8 mouse cellular contexts compared by ENCODE assay signal in the genomic region with DNA sequence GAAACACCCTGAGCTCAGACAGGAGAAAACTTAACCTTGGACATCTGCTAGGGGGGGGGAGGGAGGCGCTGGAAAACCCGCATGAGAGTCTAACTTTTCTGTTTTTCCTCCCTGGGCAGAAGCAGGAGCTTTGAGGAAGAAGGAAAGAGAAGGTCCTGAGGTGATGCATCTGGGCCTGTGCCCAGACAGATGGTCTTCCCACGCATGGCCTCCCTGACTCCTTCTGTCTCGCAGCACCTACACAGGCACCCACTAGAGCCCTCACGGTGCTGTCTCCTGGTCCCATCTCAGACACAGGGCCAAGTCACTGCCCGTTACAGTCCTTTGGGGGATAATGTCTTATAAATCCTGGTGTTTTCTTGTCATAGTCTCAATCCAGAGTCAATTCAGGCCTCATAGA. TPM values are rescaled to one million over a fixed set of nuclear protein-coding genes. Genes with fewer than 3 reads are reported as not detected.
DNase-seq lines count a peak whose midpoint lies in the region; ATAC-seq lines count a peak whose summit lies in the region.
"Had no signal": no experiment of that assay in that cellular context is flagged by ENCODE, and none has a peak within 500 bp of the region (broad histone marks: within the 10 kb centered on the region; RNA-seq: fewer than 3 reads in every experiment).

No protein-coding gene starts in this region.

- H3K27ac ChIP-seq in kidney, embryonic 16.5 days (ENCODE audit: low read length): peak overlapping the region; percentile 92
- peak overlapping the region; percentile 87 for H3K27ac ChIP-seq in embryonic facial prominence, embryonic 14.5 days (replicated peaks; ENCODE audit: low read depth, low read length)
- H3K27ac ChIP-seq in hindbrain, embryonic 13.5 days: peak overlapping the region; percentile 94
- H3K27ac ChIP-seq in neural tube, embryonic 12.5 days: 0 out of 2 replicates have a peak overlapping the region, but pooled peaks have one; percentile 48
- H3K27ac ChIP-seq: macrophage had no signal

- H3K4me3 ChIP-seq in kidney, embryonic 16.5 days (ENCODE audit: low read length): no peak overlapping the region
- H3K4me3 ChIP-seq in embryonic facial prominence, embryonic 14.5 days (ENCODE audit: low read depth, low read length): no peak overlapping the region
- no peak overlapping the region for H3K4me3 ChIP-seq in hindbrain, embryonic 13.5 days
- H3K4me3 ChIP-seq in neural tube, embryonic 12.5 days: no peak overlapping the region

- no peaks in the 10 kb centered on the region for H3K27me3 ChIP-seq in kidney, embryonic 16.5 days (ENCODE audit: insufficient read depth, low read length)
- no peaks in the 10 kb centered on the region for H3K27me3 ChIP-seq in embryonic facial prominence, embryonic 14.5 days (replicated peaks; ENCODE audit: control insufficient read depth, insufficient read depth, low read length)
- no peaks in the 10 kb centered on the region for H3K27me3 ChIP-seq in hindbrain, embryonic 13.5 days
- H3K27me3 ChIP-seq in neural tube, embryonic 12.5 days (replicated peaks): no peaks in the 10 kb centered on the region

- no peak for DNase-seq in kidney, adult 8-10 months
- DNase-seq in embryonic facial prominence, embryonic 14.5 days (ENCODE audit: low spot score): peak; percentile 5
- no peak for DNase-seq in right cerebral cortex, adult 2 months (ENCODE audit: low spot score in 2 of 2)
- DNase-seq in layer of hippocampus, adult 8-10 months (ENCODE audit: low spot score in 2 of 2): no peak

- 34% methylated on average over 6 of the region's 6 CpGs for WGBS in kidney, embryonic 16.5 days
- WGBS in embryonic facial prominence, embryonic 14.5 days: 54% methylated on average over 6 of the region's 6 CpGs
- 61% methylated on average over 6 of the region's 6 CpGs for WGBS in hindbrain, embryonic 13.5 days
- 74% methylated on average over 6 of the region's 6 CpGs for WGBS in neural tube, embryonic 12.5 days

- peak overlapping the region; percentile 51 for H3K9ac ChIP-seq in kidney, embryonic 16.5 days (replicated peaks; ENCODE audit: low read length)
- H3K9ac ChIP-seq in embryonic facial prominence, embryonic 14.5 days (ENCODE audit: low read depth, low read length): peak overlapping the region; percentile 25; the same call in 1 of the 2 replicates
- no peak overlapping the region for H3K9ac ChIP-seq in hindbrain, embryonic 13.5 days
- no peak overlapping the region for H3K9ac ChIP-seq in neural tube, embryonic 12.5 days

- H3K9me3 ChIP-seq in kidney, embryonic 16.5 days (ENCODE audit: low read length): no peaks in the 10 kb centered on the region
- no peaks in the 10 kb centered on the region for H3K9me3 ChIP-seq in embryonic facial prominence, embryonic 14.5 days (ENCODE audit: control insufficient read depth, low read length)
- H3K9me3 ChIP-seq in hindbrain, embryonic 13.5 days: no peaks in the 10 kb centered on the region
- no peaks in the 10 kb centered on the region for H3K9me3 ChIP-seq in neural tube, embryonic 12.5 days

- H3K4me2 ChIP-seq in kidney, embryonic 16.5 days (replicated peaks; ENCODE audit: low read depth, low read length): no peak overlapping the region
- no peak overlapping the region for H3K4me2 ChIP-seq in embryonic facial prominence, embryonic 14.5 days (ENCODE audit: low read depth, low read length)
- H3K4me2 ChIP-seq in hindbrain, embryonic 13.5 days: no peak overlapping the region
- H3K4me2 ChIP-seq in neural tube, embryonic 12.5 days (replicated peaks): no peak overlapping the region

- peaks cover 74% of the 10 kb centered on the region for H3K4me1 ChIP-seq in kidney, embryonic 16.5 days (ENCODE audit: insufficient read depth, low read length)
- H3K4me1 ChIP-seq in embryonic facial prominence, embryonic 14.5 days (ENCODE audit: control insufficient read depth, insufficient read depth, low read length): peaks cover 76% of the 10 kb centered on the region
- peaks cover 96% of the 10 kb centered on the region for H3K4me1 ChIP-seq in hindbrain, embryonic 13.5 days (replicated peaks)
- peaks cover 78% of the 10 kb centered on the region for H3K4me1 ChIP-seq in neural tube, embryonic 12.5 days

- ATAC-seq in kidney, embryonic 16.5 days (ENCODE audit: low FRiP score, low TSS enrichment): no peak
- no peak for ATAC-seq in embryonic facial prominence, embryonic 14.5 days (ENCODE audit: low read depth)
- no peak for ATAC-seq in hindbrain, embryonic 13.5 days (ENCODE audit: low FRiP score)
- ATAC-seq in neural tube, embryonic 12.5 days (ENCODE audit: low FRiP score, low read depth): no peak

- H3K36me3 ChIP-seq in kidney, embryonic 16.5 days (ENCODE audit: insufficient read depth, low read length): no peaks in the 10 kb centered on the region
- no peaks in the 10 kb centered on the region for H3K36me3 ChIP-seq in embryonic facial prominence, embryonic 14.5 days (ENCODE audit: control insufficient read depth, insufficient read depth, low read length)
- H3K36me3 ChIP-seq in hindbrain, embryonic 13.5 days: no peaks in the 10 kb centered on the region
- no peaks in the 10 kb centered on the region for H3K36me3 ChIP-seq in neural tube, embryonic 12.5 days

RNA-seq across cellular contexts. Expression of a gene that starts 11.5 kb away (rescaled TPM):
- 8.2 and 9.1 TPM in 2 replicates for polyA plus RNA-seq in kidney, embryonic 16.5 days (2015; fragmentation: Nextera tagmentation; extraction: Ambion mirVana)
- polyA plus RNA-seq in embryonic facial prominence, embryonic 14.5 days (2014; fragmentation: Nextera tagmentation; extraction: Ambion mirVana): 4.6 and 4.8 TPM in 2 replicates
- 3.9 and 4.7 TPM in 2 replicates for polyA plus RNA-seq in hindbrain, embryonic 13.5 days (2015; fragmentation: Nextera tagmentation; extraction: Ambion mirVana)
- 6.7 and 8.1 TPM in 2 replicates for polyA plus RNA-seq in neural tube, embryonic 12.5 days (2016; fragmentation: Nextera tagmentation; extraction: Ambion mirVana)
- total RNA-seq in layer of hippocampus, adult 8-10 months (2022): 10 to 100 TPM in 1 of 4 experiments, 1 to 10 TPM in 3; 6.8 to 10.1 (median 8.1) TPM
- polyA plus RNA-seq: macrophage had no signal

Comparison
In these comparisons a context has a peak if more than half of its experiments do, and no peak if none do; other contexts are left out.
1. H3K9ac ChIP-seq: peak in kidney, embryonic 16.5 days (single experiment) and embryonic facial prominence, embryonic 14.5 days (single experiment); none in hindbrain, embryonic 13.5 days (single experiment) and neural tube, embryonic 12.5 days (single experiment).
2. Peak in every context shown above with its lines, with median percentiles within 50 percentile points of each other: H3K27ac ChIP-seq.